Mouse (Mus musculus): ENCODE results near the gene Gramd4. TPM values are rescaled to one million over a fixed set of nuclear protein-coding genes. Genes with fewer than 3 reads are reported as not detected.
A peak's percentile ranks its signal among the peaks of the same experiment; 100 is the strongest.

Gramd4 gene
- polyA plus RNA-seq, 1 experiment from 2014 or later: 15.1 TPM

DNA sequence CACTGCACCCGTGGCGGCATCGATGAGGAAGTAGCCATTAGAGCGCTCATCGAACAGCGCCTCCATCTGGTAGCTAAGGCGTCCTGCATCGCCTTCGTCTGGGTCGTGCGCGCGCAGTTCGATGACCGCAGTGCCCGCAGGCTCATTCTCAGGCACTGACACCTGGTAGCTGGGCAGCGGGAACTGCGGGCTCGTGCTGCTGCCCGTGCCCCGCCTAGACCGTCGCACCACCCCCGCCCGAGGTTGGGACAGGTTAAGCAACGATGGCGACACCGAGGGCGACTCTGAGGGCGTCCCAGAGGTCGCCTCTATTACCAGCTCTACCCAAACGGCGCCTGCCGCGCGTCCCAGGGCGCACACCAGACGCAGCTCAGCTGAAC lies 24.7 kb upstream of the Gramd4 start:
- ATAC-seq: no peak
- Histone ChIP-seq H3K9me3 (replicated peaks) (0 out of 2 replicates have a peak, but pooled peaks cover 4% of the 10 kb centered on the region), H3K9ac (no peak overlapping the region), H3K36me3 (no peaks in the 10 kb centered on the region), H3K4me3 (peak overlapping the region; percentile 53), H3K4me2 (peak overlapping the region; percentile 70), H3K27ac (no peak overlapping the region), H3K4me1 (peaks cover 25% of the 10 kb centered on the region), H3K27me3 (replicated peaks) (peaks cover 94% of the 10 kb centered on the region)
- 3% methylated on average over 38 of the region's 38 CpGs for WGBS (ENCODE audit: insufficient replicate concordance)

DNA sequence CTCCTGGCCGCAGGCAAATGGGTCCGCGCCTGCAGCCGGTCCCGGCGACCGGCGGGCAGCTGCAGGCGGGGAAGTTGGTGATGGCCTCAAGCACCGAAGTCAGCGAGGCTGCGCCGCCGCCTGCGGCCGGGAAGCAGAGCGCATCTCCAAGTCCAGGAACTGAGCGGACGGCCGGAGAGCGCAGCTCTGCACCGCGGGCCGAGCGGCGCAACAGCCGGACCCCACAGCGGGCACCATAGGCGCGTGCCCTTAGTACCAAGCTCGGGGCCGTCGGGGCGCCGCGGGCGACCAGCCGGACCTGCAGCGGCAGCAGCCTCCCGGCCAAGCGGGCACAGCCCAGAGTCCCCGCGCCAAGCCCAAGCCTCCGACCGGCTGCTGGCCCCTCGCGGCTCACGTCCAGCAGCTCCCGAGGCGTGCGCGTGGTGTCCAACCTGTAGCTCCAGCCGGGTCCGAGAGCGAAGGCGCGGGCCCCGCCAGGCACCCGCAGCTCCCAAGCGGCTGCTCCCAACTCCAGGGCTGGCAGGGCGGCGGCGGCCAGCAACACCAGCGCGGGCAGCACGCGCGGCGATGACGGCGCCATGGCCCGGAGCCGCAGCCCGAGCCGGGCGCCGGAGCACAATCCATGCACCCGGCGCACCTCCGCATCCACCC lies 24.2 kb upstream of the Gramd4 start, which contains the start of gene Celsr1:
TSS of gene Celsr1 (minus strand) at position 587 of the 651 bp plus-strand sequence.
- 1% methylated on average over 75 of the region's 80 CpGs for WGBS (ENCODE audit: insufficient replicate concordance)
- ATAC-seq: no peak
- H3K27me3 ChIP-seq (replicated peaks): peaks cover 94% of the 10 kb centered on the region

GRCm38 (mm10) chr15:86034021-86034523 lies 23.4 kb upstream of the Gramd4 start:
- H3K9ac ChIP-seq: no peak overlapping the region
- peaks cover 25% of the 10 kb centered on the region for H3K4me1 ChIP-seq
- peak overlapping the region; percentile 53 for H3K4me3 ChIP-seq
- H3K4me2 ChIP-seq: peak overlapping the region; percentile 70
- H3K27me3 ChIP-seq (replicated peaks): peaks cover 94% of the 10 kb centered on the region
- under 1% methylated on average over 39 of the region's 44 CpGs for WGBS (ENCODE audit: insufficient replicate concordance)
- no peak overlapping the region for H3K27ac ChIP-seq
- 0 out of 2 replicates have a peak, but pooled peaks cover 4% of the 10 kb centered on the region for H3K9me3 ChIP-seq (replicated peaks)
- ATAC-seq: peak; percentile 41; the same call in 1 of the 2 replicates
- no peaks in the 10 kb centered on the region for H3K36me3 ChIP-seq

More for the DNA sequence above, 24.2 kb upstream of the Gramd4 start, which contains the start of gene Celsr1:
- H3K36me3 ChIP-seq: no peaks in the 10 kb centered on the region
- H3K4me3 ChIP-seq: peak within 1 kb of the TSS; percentile 53
- no peak within 1 kb of the TSS for H3K27ac ChIP-seq
- H3K4me2 ChIP-seq: peak within 1 kb of the TSS; percentile 70
- H3K9me3 ChIP-seq (replicated peaks): 0 out of 2 replicates have a peak, but pooled peaks cover 4% of the 10 kb centered on the region
- H3K4me1 ChIP-seq: peaks cover 25% of the 10 kb centered on the region
- H3K9ac ChIP-seq: no peak within 1 kb of the TSS

- H3K27ac ChIP-seq: no peak overlapping the region
- WGBS (ENCODE audit: insufficient replicate concordance): 11% methylated on average over 12 of the region's 12 CpGs
- H3K9ac ChIP-seq: no peak overlapping the region
- H3K4me1 ChIP-seq: peaks cover 25% of the 10 kb centered on the region
- H3K9me3 ChIP-seq (replicated peaks): 0 out of 2 replicates have a peak, but pooled peaks cover 4% of the 10 kb centered on the region
- no peaks in the 10 kb centered on the region for H3K36me3 ChIP-seq
- no peak for ATAC-seq
- peaks cover 94% of the 10 kb centered on the region for H3K27me3 ChIP-seq (replicated peaks)
- peak overlapping the region; percentile 70 for H3K4me2 ChIP-seq
- no peak overlapping the region for H3K4me3 ChIP-seq
These were observed 22.6 kb upstream of the Gramd4 start for GRCm38 (mm10) chr15:86034781-86035360.

- H3K4me2 ChIP-seq: no peak overlapping the region
- peaks cover 25% of the 10 kb centered on the region for H3K4me1 ChIP-seq
- no peak for ATAC-seq
- H3K27ac ChIP-seq: no peak overlapping the region
- H3K9me3 ChIP-seq (replicated peaks): 0 out of 2 replicates have a peak, but pooled peaks cover 4% of the 10 kb centered on the region
- no peaks in the 10 kb centered on the region for H3K36me3 ChIP-seq
- WGBS (ENCODE audit: insufficient replicate concordance): 48% methylated on average over 3 of the region's 3 CpGs
- peaks cover 94% of the 10 kb centered on the region for H3K27me3 ChIP-seq (replicated peaks)
- H3K9ac ChIP-seq: no peak overlapping the region
- no peak overlapping the region for H3K4me3 ChIP-seq
These were observed 21.6 kb upstream of the Gramd4 start for GRCm38 (mm10) chr15:86035913-86036312.

GRCm38 (mm10) chr15:86038802-86039201 lies 18.7 kb upstream of the Gramd4 start:
- no peak overlapping the region for H3K4me2 ChIP-seq
- H3K36me3 ChIP-seq: no peaks in the 10 kb centered on the region
- H3K27me3 ChIP-seq (replicated peaks): peaks cover 91% of the 10 kb centered on the region
- ATAC-seq: peak; percentile 69
- H3K9me3 ChIP-seq (replicated peaks): no peaks in the 10 kb centered on the region
- no peak overlapping the region for H3K27ac ChIP-seq
- no peak overlapping the region for H3K4me3 ChIP-seq
- no peak overlapping the region for H3K9ac ChIP-seq
- WGBS (ENCODE audit: insufficient replicate concordance): 2% methylated on average over 2 of the region's 2 CpGs
- peaks cover 12% of the 10 kb centered on the region for H3K4me1 ChIP-seq

DNA sequence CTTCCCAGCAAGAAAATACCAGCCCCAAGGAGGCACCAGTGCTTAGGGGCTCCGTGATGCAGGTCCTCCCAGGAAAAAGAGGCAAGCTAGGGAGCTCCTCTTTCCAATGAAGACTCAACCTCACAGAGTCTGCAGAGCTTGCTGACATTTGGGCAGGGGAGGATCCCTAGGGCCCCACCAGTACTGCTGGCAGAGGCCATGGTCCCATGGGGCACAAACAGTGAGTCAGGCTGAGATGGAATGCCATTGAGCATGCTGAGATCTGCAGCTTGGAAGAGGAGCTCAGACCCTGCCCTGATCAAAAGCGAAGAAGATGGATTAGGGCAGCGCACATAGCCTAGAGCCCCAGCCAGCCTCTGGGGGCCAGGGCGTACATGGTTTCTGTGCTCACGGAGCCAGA lies 16.1 kb upstream of the Gramd4 start:
- no peaks in the 10 kb centered on the region for H3K9me3 ChIP-seq (replicated peaks)
- H3K36me3 ChIP-seq: no peaks in the 10 kb centered on the region
- no peak for ATAC-seq
- H3K27me3 ChIP-seq (replicated peaks): peaks cover 69% of the 10 kb centered on the region
- H3K4me2 ChIP-seq: no peak overlapping the region
- H3K9ac ChIP-seq: no peak overlapping the region
- no peak overlapping the region for H3K4me3 ChIP-seq
- H3K4me1 ChIP-seq: no peaks in the 10 kb centered on the region
- WGBS (ENCODE audit: insufficient replicate concordance): 83% methylated on average over 5 of the region's 5 CpGs
- no peak overlapping the region for H3K27ac ChIP-seq

- H3K4me1 ChIP-seq: no peaks in the 10 kb centered on the region
- H3K9me3 ChIP-seq (replicated peaks): no peaks in the 10 kb centered on the region
- H3K4me3 ChIP-seq: no peak overlapping the region
- H3K27ac ChIP-seq: no peak overlapping the region
- peaks cover 65% of the 10 kb centered on the region for H3K27me3 ChIP-seq (replicated peaks)
- no peak overlapping the region for H3K9ac ChIP-seq
- WGBS (ENCODE audit: insufficient replicate concordance): 26% methylated on average over 4 of the region's 4 CpGs
- no peak for ATAC-seq
- no peak overlapping the region for H3K4me2 ChIP-seq
- H3K36me3 ChIP-seq: no peaks in the 10 kb centered on the region
These were observed 15.1 kb upstream of the Gramd4 start for GRCm38 (mm10) chr15:86042364-86042763.

DNA sequence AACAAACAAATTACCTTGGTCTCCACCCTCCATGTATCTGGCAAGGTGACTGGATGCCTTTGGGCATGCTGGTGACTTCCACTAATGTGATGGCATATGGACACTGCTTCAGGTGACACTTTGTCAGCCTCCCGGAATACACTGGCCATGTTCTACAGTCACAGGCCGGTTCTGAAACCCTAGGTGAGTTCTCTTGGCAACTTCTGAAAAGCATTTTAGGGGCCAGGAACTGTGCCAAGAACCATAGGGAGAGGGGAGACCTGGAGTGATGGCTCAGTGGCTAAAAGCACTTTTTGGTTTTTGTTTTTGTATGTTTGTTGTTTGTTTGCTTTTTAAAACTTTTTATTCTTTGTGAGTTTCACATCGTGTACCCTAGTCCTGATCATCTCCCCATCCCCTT lies 8.0 kb upstream of the Gramd4 start:
- Histone ChIP-seq H3K27me3 (replicated peaks) (no peaks in the 10 kb centered on the region), H3K4me1 (peaks cover 45% of the 10 kb centered on the region), H3K4me3 (no peak overlapping the region), H3K4me2 (no peak overlapping the region), H3K9ac (no peak overlapping the region), H3K36me3 (no peaks in the 10 kb centered on the region), H3K27ac (peak overlapping the region; percentile 87), H3K9me3 (replicated peaks) (no peaks in the 10 kb centered on the region)
- no peak for ATAC-seq
- 75% methylated on average over 3 of the region's 3 CpGs for WGBS (ENCODE audit: insufficient replicate concordance)

DNA sequence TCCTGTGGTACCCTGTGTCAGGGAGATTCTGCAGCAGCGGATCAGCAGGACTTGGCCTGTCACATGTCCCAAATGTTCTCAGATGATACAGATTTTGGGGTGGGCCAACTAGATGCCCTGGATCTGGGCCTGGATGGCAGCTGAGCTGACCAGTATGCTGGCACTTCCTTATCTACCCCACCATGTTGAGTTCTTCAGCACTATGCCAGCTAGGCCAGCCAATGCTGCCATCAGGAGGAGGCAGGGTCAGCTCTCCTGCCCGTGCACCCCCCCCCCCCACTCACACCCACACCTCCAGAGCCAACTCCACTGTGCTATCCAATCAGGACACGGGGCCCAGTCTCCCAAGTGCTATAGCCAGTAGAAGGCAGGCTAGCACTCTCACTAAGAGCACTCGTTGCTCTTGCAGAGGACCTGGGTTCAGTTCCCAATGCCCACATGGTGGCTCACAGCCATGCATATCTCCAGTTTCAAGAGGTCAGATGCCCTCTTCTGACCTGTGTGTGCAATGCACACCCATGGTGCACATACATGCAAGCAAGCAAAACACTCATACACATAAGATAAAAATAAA lies 7.2 kb upstream of the Gramd4 start:
- Histone ChIP-seq H3K36me3 (no peaks in the 10 kb centered on the region), H3K9me3 (replicated peaks) (no peaks in the 10 kb centered on the region), H3K27ac (peak overlapping the region; percentile 87), H3K4me3 (peak overlapping the region; percentile 36; the same call in 1 of the 2 replicates), H3K4me1 (peaks cover 52% of the 10 kb centered on the region), H3K27me3 (replicated peaks) (no peaks in the 10 kb centered on the region), H3K4me2 (peak overlapping the region; percentile 66), H3K9ac (peak overlapping the region; percentile 61; the same call in 1 of the 2 replicates)
- 49% methylated on average over 4 of the region's 4 CpGs for WGBS (ENCODE audit: insufficient replicate concordance)
- no peak for ATAC-seq

DNA sequence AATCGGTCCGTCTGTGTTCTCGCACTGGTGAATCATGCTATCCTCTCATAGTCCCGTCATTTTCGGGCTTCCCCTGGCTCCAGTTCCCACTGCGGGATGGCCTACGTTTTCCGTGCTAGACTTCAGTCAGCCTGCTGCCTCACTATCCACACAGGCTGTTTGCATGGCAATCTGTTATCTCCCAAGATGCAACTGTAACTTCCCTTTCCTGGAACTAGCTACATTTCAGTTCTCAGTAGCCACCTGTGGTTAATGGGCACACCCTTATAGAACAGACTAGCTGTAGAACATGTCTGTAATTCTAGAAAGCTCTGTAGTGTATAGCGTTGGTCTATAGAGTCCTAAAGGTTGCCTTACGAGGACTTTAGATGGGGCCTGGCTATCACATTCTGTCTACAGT lies 6.3 kb upstream of the Gramd4 start:
- peak; percentile 87 for ATAC-seq
- 26% methylated on average over 10 of the region's 10 CpGs for WGBS (ENCODE audit: insufficient replicate concordance)
- Histone ChIP-seq H3K9me3 (replicated peaks) (no peaks in the 10 kb centered on the region), H3K4me1 (peaks cover 61% of the 10 kb centered on the region), H3K36me3 (no peaks in the 10 kb centered on the region), H3K4me3 (peak overlapping the region; percentile 36), H3K27me3 (replicated peaks) (0 out of 2 replicates have a peak, but pooled peaks cover 2% of the 10 kb centered on the region), H3K4me2 (peak overlapping the region; percentile 66), H3K27ac (peak overlapping the region; percentile 87), H3K9ac (peak overlapping the region; percentile 61)

Measured in liver, embryonic 12.5 days (tissue).